Mouse (Mus musculus) fat pad, adult 2 months (tissue): ENCODE measurements around the gene Gps2.

ENCODE experiments used
- DNase-seq: peaks from one replicate; pipeline ENCODE4 v3.0.0-alpha.2; 2011; ENCODE audit warnings: low read depth, low spot score; ENCODE audit errors: extremely low read depth

The Gps2 gene

DNA sequence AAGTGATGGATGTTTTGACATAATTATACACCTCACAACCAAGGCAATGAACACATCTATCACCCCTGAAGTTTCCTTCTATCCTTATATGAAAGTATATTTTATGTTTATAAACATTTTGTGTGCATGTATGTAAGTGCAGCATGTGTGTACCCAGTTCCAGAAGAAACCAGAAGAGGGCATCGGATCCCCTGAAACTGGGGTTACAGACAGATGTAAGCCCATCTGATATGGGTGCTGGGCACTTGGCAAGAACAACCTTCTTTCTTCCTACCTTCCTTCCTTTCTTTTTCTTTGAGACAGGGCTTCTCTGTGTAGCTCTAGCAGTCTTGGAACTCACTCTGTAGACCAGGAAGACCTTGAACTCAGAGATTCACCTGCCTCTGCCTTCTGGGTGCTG is 42.5 kb downstream of the Gps2 start:
- DNase-seq: no peak

DNA sequence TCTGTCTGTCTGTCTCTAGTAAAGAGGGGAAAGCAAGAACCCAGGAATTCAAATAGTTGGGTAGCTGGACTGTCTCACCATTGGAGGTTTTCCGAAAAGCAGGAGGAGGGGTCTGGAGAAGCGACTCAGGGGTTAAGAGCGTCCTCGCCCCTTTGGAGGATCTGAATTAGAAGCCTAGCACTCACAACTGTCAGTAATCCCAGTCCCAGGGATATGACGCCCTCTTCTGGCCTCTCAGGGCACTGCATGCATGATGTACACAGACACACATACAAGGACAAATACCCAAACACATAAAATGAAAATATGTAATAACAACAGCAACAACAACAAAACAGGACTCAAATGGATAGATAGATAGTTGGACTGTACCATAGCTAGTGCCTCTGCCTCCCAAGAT is 46.9 kb downstream of the Gps2 start:
- DNase-seq: no peak

- DNase-seq: no peak
Observed at GRCm38 (mm10) chr11:69961841-69962240, 48.2 kb downstream of the Gps2 start.

DNA sequence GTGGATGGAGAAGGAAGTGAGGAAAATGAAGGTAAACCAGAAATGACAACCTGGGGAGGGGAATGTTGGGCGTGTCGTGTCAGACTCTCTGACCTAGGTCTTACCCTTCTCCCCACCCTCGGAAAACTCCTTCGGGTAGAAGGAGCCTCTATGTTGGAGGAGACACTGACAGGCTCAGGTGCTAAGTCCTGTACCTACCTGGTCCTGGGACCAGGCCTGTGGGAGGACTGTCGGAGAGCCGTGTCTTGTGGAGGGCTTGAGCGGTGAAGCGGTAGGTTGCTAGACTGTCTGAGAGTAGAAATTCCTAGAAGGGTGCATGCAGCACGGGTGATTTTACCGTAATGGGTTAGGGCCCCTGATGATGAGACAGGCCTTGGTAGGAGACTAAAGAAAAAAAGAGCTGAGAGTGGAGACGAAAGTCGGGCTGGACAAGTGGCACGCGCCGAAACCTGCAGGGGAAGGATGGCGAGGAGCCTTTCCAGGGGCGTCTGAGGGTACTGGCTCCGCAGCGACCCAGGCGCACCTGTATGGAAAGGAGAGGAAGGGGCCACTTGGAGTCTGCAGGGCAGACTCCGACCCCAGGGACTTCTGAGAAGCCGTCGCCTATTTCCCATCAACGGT is 51.1 kb downstream of the Gps2 start, which contains the start of gene Cldn7:
TSS of gene Cldn7 (plus strand) at position 130 of the 621 bp plus-strand sequence.
- no peak for DNase-seq

- DNase-seq: no peak
Observed at GRCm38 (mm10) chr11:69965271-69966005, 51.8 kb downstream of the Gps2 start.
